Mouse (Mus musculus) C2C12 (cell line): ENCODE measurements around the gene Glt1d1.

Experiments
- CTCF ChIP-seq: IDR thresholded peaks from one replicate; pipeline ENCODE4 v1.5.1; 2011; ENCODE audit not compliant: control insufficient read depth, insufficient read depth, insufficient read length
- MYOD1 ChIP-seq: IDR thresholded peaks from one replicate; pipeline ENCODE4 v1.6.1; 2011; ENCODE audit warnings: low read depth; ENCODE audit not compliant: control insufficient read depth, insufficient read length
- MYOG ChIP-seq: IDR thresholded peaks from one replicate; pipeline ENCODE4 v1.6.1; 2011; ENCODE audit not compliant: control insufficient read depth, insufficient read length; ENCODE audit errors: extremely low read depth
- USF1 ChIP-seq: IDR thresholded peaks from one replicate; pipeline ENCODE4 v1.6.1; 2011; ENCODE audit warnings: low read depth, mild to moderate bottlenecking, control low read depth, moderate library complexity

- TF ChIP-seq MYOG, result no peak
- TF ChIP-seq USF1, result no peak
- no peak for TF ChIP-seq CTCF
- TF ChIP-seq MYOD1, result no peak
Measured at GRCm38 (mm10) chr5:127616884-127617635, 15.0 kb upstream of the Glt1d1 start.
